Mouse (Mus musculus) adrenal gland, postnatal 0 days (tissue): ENCODE data around the gene Acp1. TPM values are rescaled to one million over a fixed set of nuclear protein-coding genes. Genes with fewer than 3 reads are reported as not detected.

Experiments used
- polyA plus RNA-seq: library from polyadenylated mRNA; unstranded; fragments of >200 nt; fragmentation: Nextera tagmentation; extraction: Ambion mirVana; gene quantifications from 2 replicates; pipeline ENCODE4 v1.2.1, GENCODE M21; 2015

Gene Acp1
- polyA plus RNA-seq: 138 and 164 TPM in 2 replicates

GRCm38 (mm10) chr12:30911261-30912047, at the start of gene Acp1, which contains the start of gene Sh3yl1:
Gene Acp1 (minus strand): TSS chr12:30911589.
Gene Sh3yl1 (plus strand): TSS chr12:30911668.

GRCm38 (mm10) chr12:30883986-30884621, 27.3 kb downstream of the Acp1 start, which contains the start of gene Alkal2:
Gene Alkal2 (plus strand): TSS chr12:30884322.

Other genes starting within 250 kb of the Acp1 start
- 2.0 and 3.6 TPM in 2 replicates for gene Alkal2, start 27.3 kb downstream of the Acp1 start, polyA plus RNA-seq
- gene Sh3yl1, start 79 bp upstream of the Acp1 start, polyA plus RNA-seq: 12.9 and 15.5 TPM in 2 replicates
- 1.0 and 1.7 TPM in 2 replicates for gene Fam110c, start 162.3 kb upstream of the Acp1 start, polyA plus RNA-seq